Mouse (Mus musculus) myocyte (in vitro differentiated cells): Measurements from ENCODE around the gene Lce1c.

ENCODE experiments used
- CEBPB ChIP-seq: IDR thresholded peaks from 2 replicates; pipeline ENCODE4 v1.6.1; 2011; ENCODE audit warnings: mild to moderate bottlenecking, moderate library complexity; ENCODE audit not compliant: poor library complexity, insufficient read depth, severe bottlenecking
- E2F4 ChIP-seq: IDR thresholded peaks from one replicate; pipeline ENCODE4 v1.6.1; 2011; ENCODE audit warnings: mild to moderate bottlenecking, control low read depth, moderate library complexity; ENCODE audit not compliant: insufficient read depth
- MAX ChIP-seq: IDR thresholded peaks from one replicate; pipeline ENCODE4 v1.6.1; 2011; ENCODE audit warnings: low read depth, mild to moderate bottlenecking, control low read depth
- MYOD1 ChIP-seq, 3 experiments: IDR thresholded peaks; one replicate each; pipeline ENCODE4 v1.6.1; 2011; ENCODE audit warnings: control low read depth in 2 of 3, low read depth in 2 of 3, mild to moderate bottlenecking in 2 of 3, moderate library complexity in 1 of 3; ENCODE audit not compliant: insufficient read length in 2 of 3, control insufficient read depth in 1 of 3
- MYOG ChIP-seq, 3 experiments: IDR thresholded peaks; one replicate each; pipeline ENCODE4 v1.6.1; 2011; ENCODE audit warnings: control low read depth in 2 of 3, low read depth in 2 of 3, mild to moderate bottlenecking in 2 of 3; ENCODE audit not compliant: insufficient read length in 2 of 3, control insufficient read depth in 1 of 3, insufficient read depth in 1 of 3
- POLR2A ChIP-seq: IDR thresholded peaks from one replicate; pipeline ENCODE4 v1.6.1; 2011; ENCODE audit warnings: low read depth, mild to moderate bottlenecking, control low read depth, moderate library complexity; ENCODE audit not compliant: insufficient read length
- POLR2AphosphoS2 ChIP-seq: IDR thresholded peaks from one replicate; pipeline ENCODE4 v1.6.1; 2011; ENCODE audit warnings: low read depth, control low read depth; ENCODE audit not compliant: insufficient read length
- TCF12 ChIP-seq: IDR thresholded peaks from one replicate; pipeline ENCODE4 v1.6.1; 2011; ENCODE audit warnings: mild to moderate bottlenecking, control low read depth; ENCODE audit not compliant: poor library complexity, insufficient read depth, severe bottlenecking
- TCF3 ChIP-seq: IDR thresholded peaks from one replicate; pipeline ENCODE4 v1.6.1; 2011; ENCODE audit warnings: low read depth, control low read depth; ENCODE audit not compliant: insufficient read length
- USF1 ChIP-seq: IDR thresholded peaks from one replicate; pipeline ENCODE4 v1.6.1; 2011; ENCODE audit warnings: low read depth, mild to moderate bottlenecking, control low read depth, moderate library complexity

DNA sequence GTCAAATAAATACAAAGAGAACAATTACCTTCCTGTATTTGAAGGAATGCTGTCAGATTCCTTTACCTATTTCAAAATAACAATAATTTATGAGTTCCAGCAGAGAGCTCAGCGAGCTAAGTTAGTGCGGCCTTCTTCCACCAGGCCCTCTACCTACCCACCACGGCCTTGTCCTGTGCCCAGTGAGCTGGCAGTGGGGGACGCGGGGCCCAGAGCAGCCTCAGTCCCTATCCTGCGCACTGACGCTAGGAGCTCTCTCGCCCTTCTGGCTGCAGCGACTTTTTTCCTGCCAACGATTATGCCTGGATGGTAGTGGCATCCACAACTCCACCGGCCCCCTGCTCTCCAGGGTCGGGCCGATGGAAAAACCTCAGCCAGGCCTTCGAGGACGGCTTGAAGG is 39.2 kb upstream of the Lce1c start:
- TF ChIP-seq POLR2A (no peak), USF1 (no peak), TCF12 (no peak), CEBPB (no peak), E2F4 (no peak), MAX (no peak), TCF3 (no peak), MYOD1 (IDR thresholded peaks at IDR 0.05; ENCODE audit: control insufficient read depth in 1 of 3, insufficient read length in 2 of 3, low read depth in 2 of 3) (no peak), POLR2AphosphoS2 (no peak), MYOG (IDR thresholded peaks at IDR 0.05; ENCODE audit: control insufficient read depth in 1 of 3, insufficient read depth in 1 of 3, insufficient read length in 2 of 3, low read depth in 2 of 3) (no peak)
